Mouse (Mus musculus): ENCODE measurements around the gene Polh.

- no peak for TF ChIP-seq GATA1 (IDR thresholded peaks at IDR 0.05; ENCODE audit: borderline replicate concordance, low read length)
- no peak for TF ChIP-seq FLI1 (IDR thresholded peaks at IDR 0.05; ENCODE audit: low read length)
Measured at GRCm38 (mm10) chr17:46210550-46210949, 8.1 kb upstream of the Polh start.
